Mouse (Mus musculus): ENCODE measurements around the gene Snx14. TPM values are rescaled to one million over a fixed set of nuclear protein-coding genes. Genes with fewer than 3 reads are reported as not detected.

Snx14 gene
- total RNA-seq, 1 experiment from 2014 or later: 37.6 TPM

- no peak for ATAC-seq (ENCODE audit: extremely low read depth, insufficient number of reproducible peaks, low FRiP score, poor library complexity, severe bottlenecking)
These were observed 85.3 kb downstream of the Snx14 start for GRCm38 (mm10) chr9:88353459-88353858.

GRCm38 (mm10) chr9:88352741-88353140 lies 86.0 kb downstream of the Snx14 start:
- no peak for ATAC-seq (ENCODE audit: extremely low read depth, insufficient number of reproducible peaks, low FRiP score, poor library complexity, severe bottlenecking)

- no peak for ATAC-seq (ENCODE audit: extremely low read depth, insufficient number of reproducible peaks, low FRiP score, poor library complexity, severe bottlenecking)
These were observed 87.6 kb downstream of the Snx14 start for GRCm38 (mm10) chr9:88351163-88351562.

DNA sequence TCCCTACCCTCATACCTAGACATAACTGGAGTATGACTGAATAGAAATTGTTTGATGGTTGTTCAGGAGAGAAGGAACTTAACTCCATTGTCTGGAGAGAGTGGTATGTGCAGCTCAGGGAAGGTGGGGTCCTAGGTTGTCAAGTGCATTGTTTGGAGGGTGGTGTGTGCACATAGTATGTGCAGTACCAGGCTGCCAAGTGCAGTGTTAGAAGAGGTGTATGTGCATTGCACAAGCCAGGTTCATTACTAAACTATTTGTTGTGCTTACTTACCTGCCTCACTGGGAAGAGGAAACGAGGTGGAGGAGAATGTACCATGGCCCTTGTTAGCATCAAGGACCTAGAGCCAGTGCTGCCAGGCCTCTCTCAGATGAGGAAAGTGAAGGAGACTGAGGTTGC lies 88.4 kb downstream of the Snx14 start:
- no peak for ATAC-seq (ENCODE audit: extremely low read depth, insufficient number of reproducible peaks, low FRiP score, poor library complexity, severe bottlenecking)

- peak; percentile 66 for ATAC-seq (ENCODE audit: extremely low read depth, insufficient number of reproducible peaks, low FRiP score, poor library complexity, severe bottlenecking)
These were observed 90.1 kb downstream of the Snx14 start for GRCm38 (mm10) chr9:88348623-88349022.

GRCm38 (mm10) chr9:88346857-88347256 lies 91.9 kb downstream of the Snx14 start:
- no peak for ATAC-seq (ENCODE audit: extremely low read depth, insufficient number of reproducible peaks, low FRiP score, poor library complexity, severe bottlenecking)

DNA sequence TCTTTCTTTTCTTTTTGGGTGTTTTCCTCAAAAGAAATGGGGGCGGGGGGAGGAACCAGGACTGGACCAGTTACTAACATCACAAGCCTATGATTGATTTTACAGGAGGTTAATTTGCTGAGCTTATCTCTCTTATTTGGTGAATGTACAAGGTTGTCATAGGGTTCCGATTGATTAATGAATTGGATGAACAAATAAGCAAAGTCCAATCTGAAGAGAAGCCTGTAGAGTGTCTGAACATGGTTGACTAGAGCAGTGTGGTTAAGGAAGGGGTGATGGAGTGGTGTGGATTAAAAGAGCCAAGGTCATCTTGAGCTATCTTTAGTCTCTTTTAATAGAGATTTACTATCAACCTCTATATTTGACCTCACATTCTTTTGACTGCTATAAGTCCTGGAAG lies 94.3 kb downstream of the Snx14 start:
- ATAC-seq (ENCODE audit: extremely low read depth, insufficient number of reproducible peaks, low FRiP score, poor library complexity, severe bottlenecking): no peak

- ATAC-seq (ENCODE audit: extremely low read depth, insufficient number of reproducible peaks, low FRiP score, poor library complexity, severe bottlenecking): no peak
These were observed 96.1 kb downstream of the Snx14 start for GRCm38 (mm10) chr9:88342701-88343100.

DNA sequence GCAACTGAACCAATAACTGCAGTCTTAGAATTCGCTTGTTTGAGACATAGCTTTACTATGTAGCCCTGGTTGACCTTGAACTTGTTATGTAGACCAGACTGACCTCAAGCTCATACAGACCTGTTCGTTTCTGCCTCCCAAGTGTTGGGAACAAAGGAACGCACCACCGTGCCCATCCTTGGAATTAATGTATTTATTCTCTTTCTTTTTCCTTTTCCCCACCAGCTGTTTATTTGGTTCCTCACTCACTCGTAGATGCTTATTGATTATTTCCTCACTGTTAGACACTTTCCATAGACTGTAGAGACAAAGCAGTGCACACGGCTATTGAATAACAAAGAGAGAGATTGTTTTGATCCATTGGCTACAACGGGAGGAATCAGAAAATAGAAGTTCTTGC lies 96.5 kb downstream of the Snx14 start:
- no peak for ATAC-seq (ENCODE audit: extremely low read depth, insufficient number of reproducible peaks, low FRiP score, poor library complexity, severe bottlenecking)

DNA sequence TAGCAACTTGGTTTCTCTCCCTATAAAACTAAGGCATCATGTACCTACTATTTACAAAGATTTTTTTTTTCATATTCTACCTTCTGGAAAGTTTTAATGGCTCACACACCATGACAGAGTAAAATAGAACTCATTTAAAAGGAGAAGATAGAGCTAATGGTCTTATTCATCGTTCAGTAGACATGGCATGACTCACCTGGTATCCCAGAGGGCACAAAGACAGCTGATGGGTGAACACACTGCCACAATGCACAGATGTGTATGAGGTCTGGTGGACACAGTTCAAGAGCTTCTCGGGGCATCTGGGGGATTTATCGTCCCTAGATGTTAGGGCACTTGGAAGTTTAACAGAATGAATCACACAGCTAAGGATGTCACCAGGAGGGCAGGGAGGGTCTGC lies 97.9 kb downstream of the Snx14 start:
- ATAC-seq (ENCODE audit: extremely low read depth, insufficient number of reproducible peaks, low FRiP score, poor library complexity, severe bottlenecking): no peak

DNA sequence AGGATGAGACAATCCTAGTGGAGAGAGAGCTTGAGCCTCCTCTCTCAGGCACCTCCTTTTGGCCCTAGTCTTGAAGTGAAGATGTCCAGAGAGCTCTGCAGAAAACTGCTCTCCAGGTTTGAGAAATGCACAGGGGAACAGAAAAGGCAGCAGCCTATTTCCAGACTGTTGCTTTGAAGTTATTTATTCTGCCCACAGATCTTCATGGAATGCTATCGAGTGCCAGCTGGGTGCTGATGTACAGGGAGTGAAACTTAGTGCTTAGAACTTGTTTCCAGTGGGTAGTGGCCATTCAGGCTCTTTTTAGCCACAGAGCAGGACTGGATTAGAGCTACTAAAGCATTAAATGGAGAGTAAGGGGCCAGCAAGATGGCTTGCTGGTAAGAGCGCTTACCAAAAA lies 102.9 kb downstream of the Snx14 start:
- ATAC-seq (ENCODE audit: extremely low read depth, insufficient number of reproducible peaks, low FRiP score, poor library complexity, severe bottlenecking): no peak

DNA sequence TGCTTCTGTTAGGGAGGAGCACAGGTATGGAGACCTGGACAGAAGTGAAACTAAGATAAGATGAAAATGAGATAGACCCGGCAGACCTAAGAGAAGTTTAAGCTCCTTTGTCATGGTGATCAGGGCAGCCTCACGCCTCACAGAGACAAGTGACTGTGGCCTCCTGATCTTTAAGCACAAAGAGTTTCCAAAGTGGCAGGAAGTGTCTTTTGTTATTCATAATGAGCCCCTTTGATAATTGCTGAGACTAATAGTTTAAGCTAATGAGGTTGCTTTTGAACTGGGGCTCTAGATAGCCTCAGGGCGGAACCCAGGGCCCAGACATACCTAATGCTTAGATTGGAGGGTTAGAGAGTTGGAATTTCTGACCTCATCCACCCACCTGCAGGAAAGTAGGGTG lies 106.3 kb downstream of the Snx14 start:
- no peak for ATAC-seq (ENCODE audit: extremely low read depth, insufficient number of reproducible peaks, low FRiP score, poor library complexity, severe bottlenecking)

DNA sequence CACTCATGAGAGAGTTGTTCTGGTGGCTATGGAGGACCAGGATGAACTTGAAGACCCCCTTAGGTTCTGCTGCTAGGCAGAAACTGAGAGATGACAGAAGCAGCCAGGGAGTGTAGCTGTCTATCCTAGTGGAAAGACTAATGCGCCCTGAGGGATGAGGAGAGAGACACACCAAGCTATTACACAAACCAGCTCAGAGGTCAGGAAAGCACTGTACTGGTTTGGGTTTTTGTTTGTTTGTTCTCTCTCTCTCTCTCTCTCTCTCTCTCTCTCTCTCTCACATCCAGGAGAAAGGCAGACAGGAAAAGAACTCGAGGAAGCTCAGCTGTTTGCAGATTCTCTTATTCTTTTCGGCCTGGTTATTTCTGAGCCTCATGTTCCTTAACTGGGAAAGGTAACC lies 108.4 kb downstream of the Snx14 start:
- no peak for ATAC-seq (ENCODE audit: extremely low read depth, insufficient number of reproducible peaks, low FRiP score, poor library complexity, severe bottlenecking)

DNA sequence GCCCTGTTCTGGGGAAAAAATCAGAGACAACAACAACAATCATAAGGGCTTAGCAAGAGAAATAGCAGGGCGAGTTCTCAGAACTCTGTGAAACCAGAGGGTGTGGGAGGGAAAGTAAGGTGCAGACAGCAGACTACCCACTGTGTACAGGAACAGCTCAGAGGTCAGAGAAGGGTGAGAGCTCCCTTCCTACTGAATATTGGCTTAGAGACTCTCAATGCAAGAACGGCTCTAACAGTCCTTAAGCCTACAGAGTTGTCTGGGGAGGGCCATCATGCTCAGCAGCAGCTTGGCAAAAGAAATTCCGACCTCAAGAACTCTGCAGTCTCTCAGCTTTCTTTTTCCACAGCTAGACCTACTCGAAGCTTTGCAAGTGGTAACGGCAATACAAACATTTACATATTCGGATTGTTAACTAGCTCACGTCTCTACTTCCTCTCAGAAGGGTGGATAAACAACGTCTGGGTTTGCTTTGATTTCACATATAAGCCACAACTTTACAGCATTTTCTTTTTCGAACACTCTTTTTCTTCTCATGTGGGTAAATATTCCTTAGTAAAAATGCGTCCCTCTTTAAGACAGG lies 109.5 kb downstream of the Snx14 start:
- no peak for ATAC-seq (ENCODE audit: extremely low read depth, insufficient number of reproducible peaks, low FRiP score, poor library complexity, severe bottlenecking)

- no peak for ATAC-seq (ENCODE audit: extremely low read depth, insufficient number of reproducible peaks, low FRiP score, poor library complexity, severe bottlenecking)
These were observed 110.1 kb downstream of the Snx14 start for GRCm38 (mm10) chr9:88328666-88329065.

GRCm38 (mm10) chr9:88326930-88327901 lies 111.5 kb downstream of the Snx14 start, which contains the start of gene Nt5e:
Gene Nt5e, plus strand, starts transcription at chr9:88327197.
- peak; percentile 76 for ATAC-seq (ENCODE audit: extremely low read depth, insufficient number of reproducible peaks, low FRiP score, poor library complexity, severe bottlenecking)

Other genes with a start within 250 kb of the Snx14 start
- 9.9 and 14.9 TPM in 2 replicates for gene Nt5e, start 111.8 kb downstream of the Snx14 start, total RNA-seq (2017)
- not detected in 2 replicates for gene Gm20537, start 17.7 kb upstream of the Snx14 start, total RNA-seq (2017)
- gene Syncrip, start 43.6 kb upstream of the Snx14 start, total RNA-seq (2017): 85.2 and 85.3 TPM in 2 replicates
- 21.5 and 29.2 TPM in 2 replicates for gene Zfp949, start 109.1 kb upstream of the Snx14 start, total RNA-seq (2017)
- gene Trim43a, start 141.9 kb upstream of the Snx14 start, total RNA-seq (2017): 0.37 TPM in 1 of 2 replicates, not detected in the other

All from neutrophil, adult 5-6 weeks (primary cell).